Mouse (Mus musculus): ENCODE data around the gene Reep6.

DNA sequence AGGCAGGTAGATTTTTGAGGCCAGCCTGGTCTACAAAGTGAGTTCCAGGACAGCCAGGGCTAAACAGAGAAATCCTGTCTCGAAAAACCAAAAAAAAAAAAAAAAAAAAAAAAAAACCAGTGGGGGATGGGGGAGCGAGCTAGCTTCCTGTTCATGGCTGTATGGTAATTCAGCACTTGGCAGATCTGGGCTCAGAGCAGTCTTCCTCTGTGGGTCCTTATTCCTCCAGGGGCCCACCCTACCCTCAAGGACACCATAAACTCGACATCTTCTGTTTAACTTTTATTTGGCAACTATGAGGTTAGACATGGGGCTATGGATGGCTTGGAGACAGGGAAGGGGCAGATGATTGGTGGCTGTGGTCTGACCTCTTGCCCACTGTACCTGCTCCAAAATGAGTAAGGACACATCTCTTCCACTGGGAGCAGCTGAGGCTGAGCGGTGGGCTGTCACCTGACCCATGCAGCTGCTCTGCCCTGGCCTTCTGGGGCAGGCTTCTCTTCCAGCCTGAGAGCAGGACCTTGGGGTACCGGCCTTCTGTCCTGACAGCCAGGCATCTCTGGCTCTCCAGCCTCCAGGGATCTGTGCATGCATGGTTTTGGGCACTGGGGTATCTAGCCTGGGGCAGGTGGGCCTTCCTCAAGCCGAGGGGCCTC lies 8.6 kb upstream of the Reep6 start:
- TF ChIP-seq CTCF (IDR thresholded peaks at IDR 0.05; ENCODE audit: borderline replicate concordance, insufficient read depth, low read depth, low read length) (no peak), POLR2A (IDR thresholded peaks at IDR 0.05; ENCODE audit: borderline replicate concordance, insufficient read depth, low read length) (no peak)

Data from cerebellum, adult 2 months (tissue).